Comparison of ENCODE assay signal across 8 mouse cellular contexts in the genomic region with DNA sequence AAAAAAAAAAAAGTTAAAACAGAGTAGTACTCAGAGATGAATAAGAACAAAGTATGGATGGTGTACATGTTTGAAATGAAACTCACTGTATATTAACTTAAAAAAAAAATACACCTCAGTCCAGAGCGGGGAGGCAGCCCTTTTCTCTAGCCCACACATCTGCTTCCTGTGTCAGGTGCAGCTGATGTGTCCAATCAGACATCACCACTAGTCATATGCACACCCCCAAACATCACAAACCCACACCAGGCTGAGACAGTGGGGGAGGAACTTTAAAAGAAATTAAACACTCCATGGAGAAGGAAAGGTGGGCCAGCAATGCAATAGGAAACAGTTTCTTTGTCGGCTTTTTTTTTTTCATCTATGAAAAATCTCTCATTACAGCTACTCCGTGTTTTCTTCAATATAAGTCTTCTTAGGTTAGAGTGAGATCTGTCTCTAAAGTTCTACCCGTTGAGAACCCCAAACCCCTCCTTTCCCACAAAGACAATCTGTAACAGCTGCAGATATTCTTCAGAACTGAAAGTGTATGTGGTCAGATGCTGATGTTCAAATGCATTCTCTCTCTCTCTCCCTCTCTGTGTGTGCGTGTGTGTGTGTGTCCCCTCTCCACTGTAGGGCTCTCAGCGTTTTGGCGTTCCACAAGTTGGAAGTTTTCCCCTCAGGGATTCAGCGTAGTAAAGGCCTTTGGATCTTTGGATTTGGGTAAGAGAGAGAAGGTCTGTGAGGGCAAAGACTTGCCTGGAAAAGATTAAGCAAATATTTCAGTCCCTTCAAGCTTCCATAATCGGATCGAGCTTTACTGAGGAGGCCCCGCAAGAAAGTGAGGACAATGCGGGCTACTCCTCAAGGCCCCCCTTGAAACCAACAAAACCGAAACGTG. TPM values are rescaled to one million over a fixed set of nuclear protein-coding genes. Genes with fewer than 3 reads are reported as not detected.
DNase-seq lines count a peak whose midpoint lies in the region; ATAC-seq lines count a peak whose summit lies in the region.

No protein-coding gene starts in this region.

- no peaks in the 10 kb centered on the region for H3K9me3 ChIP-seq in kidney, embryonic 15.5 days (replicated peaks)
- no peaks in the 10 kb centered on the region for H3K9me3 ChIP-seq in hindbrain, embryonic 11.5 days (ENCODE audit: control insufficient read depth, low read length)

- H3K27me3 ChIP-seq in kidney, embryonic 15.5 days: no peaks in the 10 kb centered on the region
- no peaks in the 10 kb centered on the region for H3K27me3 ChIP-seq in hindbrain, embryonic 11.5 days (ENCODE audit: control insufficient read depth, insufficient read depth, low read length)

- peak overlapping the region; percentile 83 for H3K4me3 ChIP-seq in kidney, embryonic 15.5 days (replicated peaks)
- H3K4me3 ChIP-seq in hindbrain, embryonic 11.5 days (ENCODE audit: low read depth, low read length): peak overlapping the region; percentile 70

- peak; percentile 11; the same call in 1 of the 2 replicates for ATAC-seq in kidney, embryonic 15.5 days (replicated peaks; ENCODE audit: low FRiP score)
- no peak for ATAC-seq in hindbrain, embryonic 11.5 days (ENCODE audit: low FRiP score)
- peak; percentile 19; the same call in 1 of the 2 replicates for ATAC-seq in megakaryocyte progenitor cell, adult 5-6 weeks (replicated peaks; ENCODE audit: poor library complexity)

- H3K27ac ChIP-seq in kidney, embryonic 15.5 days: peak overlapping the region; percentile 27; the same call in 1 of the 2 replicates
- H3K27ac ChIP-seq in hindbrain, embryonic 11.5 days (ENCODE audit: low read depth, low read length): no peak overlapping the region

- H3K9ac ChIP-seq in kidney, embryonic 15.5 days: peak overlapping the region; percentile 64
- H3K9ac ChIP-seq in hindbrain, embryonic 11.5 days (ENCODE audit: low read depth, low read length): peak overlapping the region; percentile 54

- DNase-seq in kidney, adult 8-10 months: no peak
- DNase-seq in T-cell, adult 2 months (ENCODE audit: low spot score): peak; percentile 31
- DNase-seq in hindbrain, embryonic 11.5 days (ENCODE audit: low spot score): no peak
- DNase-seq in adrenal gland, postnatal 36 days: no peak
- DNase-seq in layer of hippocampus, postnatal 25 days (ENCODE audit: extremely low spot score in 1 of 2, low spot score in 1 of 2): no peak
- DNase-seq in Muller cell, postnatal 12 days (ENCODE audit: inconsistent ontology term): no peak

- H3K4me2 ChIP-seq in kidney, embryonic 15.5 days: peak overlapping the region; percentile 68
- peak overlapping the region; percentile 63 for H3K4me2 ChIP-seq in hindbrain, embryonic 11.5 days (replicated peaks; ENCODE audit: low read depth, low read length)

- peaks cover 28% of the 10 kb centered on the region for H3K36me3 ChIP-seq in kidney, embryonic 15.5 days
- no peaks in the 10 kb centered on the region for H3K36me3 ChIP-seq in hindbrain, embryonic 11.5 days (ENCODE audit: control insufficient read depth, insufficient read depth, low read length)

- 15% methylated on average over 14 of the region's 14 CpGs for WGBS in kidney, embryonic 15.5 days
- 21% methylated on average over 14 of the region's 14 CpGs for WGBS in hindbrain, embryonic 11.5 days

- H3K4me1 ChIP-seq in kidney, embryonic 15.5 days: peaks cover 18% of the 10 kb centered on the region
- H3K4me1 ChIP-seq in hindbrain, embryonic 11.5 days (replicated peaks; ENCODE audit: control insufficient read depth, insufficient read depth, low read length): no peaks in the 10 kb centered on the region

RNA-seq across cellular contexts. Expression of gene Calcoco1, which starts 0.7 kb away (rescaled TPM):
- 47.0 and 51.4 TPM in 2 replicates for polyA plus RNA-seq in kidney, embryonic 15.5 days (2015; fragmentation: Nextera tagmentation; extraction: Ambion mirVana)
- polyA plus RNA-seq in hindbrain, embryonic 11.5 days (2014; fragmentation: Nextera tagmentation; extraction: Ambion mirVana): 26.2 and 30.1 TPM in 2 replicates
- 12.0 and 16.8 TPM in 2 replicates for total RNA-seq in megakaryocyte progenitor cell, adult 5-6 weeks (2015)
- 9.2 and 10.8 TPM in 2 replicates for total RNA-seq in megakaryocyte progenitor cell, adult 5-6 weeks (2017)
- total RNA-seq in adrenal gland, postnatal 36 days (2021): 100 to 1,000 TPM in 1 of 2 experiments, 10 to 100 TPM in 1; 92.7 to 110 TPM
- total RNA-seq in layer of hippocampus, postnatal 25 days (2021): 10 to 100 TPM; 85.8 to 91.4 TPM

RNA-seq across cellular contexts. Expression of gene Atp5g2, which starts 49.1 kb away (rescaled TPM):
- polyA plus RNA-seq in kidney, embryonic 15.5 days (2015; fragmentation: Nextera tagmentation; extraction: Ambion mirVana): 70.2 and 95.0 TPM in 2 replicates
- 57.6 and 66.0 TPM in 2 replicates for polyA plus RNA-seq in hindbrain, embryonic 11.5 days (2014; fragmentation: Nextera tagmentation; extraction: Ambion mirVana)
- 58.2 and 76.2 TPM in 2 replicates for total RNA-seq in megakaryocyte progenitor cell, adult 5-6 weeks (2015)
- 57.1 and 73.8 TPM in 2 replicates for total RNA-seq in megakaryocyte progenitor cell, adult 5-6 weeks (2017)
- total RNA-seq in adrenal gland, postnatal 36 days (2021): 10 to 100 TPM; 16.8 to 20.8 TPM
- total RNA-seq in layer of hippocampus, postnatal 25 days (2021): 10 to 100 TPM; 11.4 to 13.4 TPM

Comparison
In these comparisons a context has a peak if more than half of its experiments do, and no peak if none do; other contexts are left out.
1. RNA of gene Calcoco1, which starts 0.7 kb away (total RNA-seq): 92.7 to 110 TPM in adrenal gland, postnatal 36 days and 85.8 to 91.4 TPM in layer of hippocampus, postnatal 25 days; 9.2 to 16.8 TPM in megakaryocyte progenitor cell, adult 5-6 weeks; every median in the first group is over 4 times any median in the second.